Mouse (Mus musculus) lung, adult 2 months (tissue): ENCODE results near the gene Slc27a3. TPM values are rescaled to one million over a fixed set of nuclear protein-coding genes. Genes with fewer than 3 reads are reported as not detected.
"Not testable (repeated sequence)": the region's sequence is repeated elsewhere in the genome, so short reads cannot be mapped to it uniquely, and the experiment has no call there.

Experiments
- DNase-seq: peaks from one replicate; pipeline ENCODE4 v3.0.0; 2022
- H3K4me1 ChIP-seq: fragments of 200-500 bp; 2 replicates; pipeline ENCODE4 v1.6.1; 2011; ENCODE audit warnings: low read length; ENCODE audit not compliant: control insufficient read depth, insufficient read depth
- H3K4me3 ChIP-seq: fragments of 200-500 bp; replicated peaks from 2 replicates; pipeline ENCODE3; 2011; ENCODE audit warnings: low read depth, mild to moderate bottlenecking, control low read depth, low read length; ENCODE audit errors: extremely low read depth
- CTCF ChIP-seq: fragments of 200-500 bp; IDR thresholded peaks from 2 replicates; pipeline ENCODE4 v1.5.1; 2011; ENCODE audit warnings: mild to moderate bottlenecking, low read length, control low read depth; ENCODE audit not compliant: insufficient read depth
- POLR2A ChIP-seq: fragments of 200-500 bp; IDR thresholded peaks from 2 replicates; pipeline ENCODE4 v1.6.1; 2011; ENCODE audit warnings: low read depth, mild to moderate bottlenecking, control low read depth, low read length, borderline replicate concordance; ENCODE audit errors: extremely low read depth
- WGBS: fragments of 180-500 bp; shearing (Covaris S2); methylation state at CpG from one replicate; pipeline ENCODE4 v1.1.7; 2018; 5-methylcytosine and 5-hydroxymethylcytosine counted together
- polyA plus RNA-seq: library from polyadenylated mRNA; depleted of rRNA; stranded (reverse); fragments of >200 nt; gene quantifications from 2 replicates; pipeline ENCODE4 v1.2.3, GENCODE M21; 2012; rRNA removed

Gene Slc27a3
- polyA plus RNA-seq, 1 experiment = 27.5 TPM

- Histone ChIP-seq H3K4me1 (no peaks in the 10 kb centered on the region), H3K4me3 (no peak overlapping the region)
- DNase-seq = no peak
- WGBS = 48% methylated on average over 1 of the region's 1 CpGs
- TF ChIP-seq CTCF = no peak
- no peak for TF ChIP-seq POLR2A
These were observed 30.5 kb downstream of the Slc27a3 start for GRCm38 (mm10) chr3:90359230-90359629.

DNA sequence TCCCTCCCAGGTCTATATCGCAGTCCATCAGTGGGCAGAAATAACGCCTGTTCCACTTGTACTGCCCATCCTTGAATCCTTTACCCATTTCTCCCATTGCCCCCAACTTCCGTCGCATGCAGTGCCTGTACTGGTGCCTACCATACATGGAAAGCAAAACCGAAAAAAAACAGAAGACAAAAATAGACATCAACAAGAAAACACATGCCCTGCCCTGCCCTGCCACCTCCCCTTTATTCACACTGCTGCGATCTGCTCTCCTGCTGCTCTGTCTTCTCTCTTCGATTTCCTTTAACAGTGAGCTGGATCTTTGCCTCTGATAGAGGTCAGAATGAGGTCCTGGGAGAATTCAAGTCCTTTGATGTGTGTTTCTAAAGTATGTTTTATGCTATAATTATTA is 31.8 kb downstream of the Slc27a3 start:
- no peak for TF ChIP-seq POLR2A
- TF ChIP-seq CTCF = no peak
- no peaks in the 10 kb centered on the region for H3K4me1 ChIP-seq
- H3K4me3 ChIP-seq = no peak overlapping the region
- no peak for DNase-seq
- WGBS = 79% methylated on average over 7 of the region's 7 CpGs

GRCm38 (mm10) chr3:90347847-90348246 is 41.9 kb downstream of the Slc27a3 start:
- WGBS = 95% methylated on average over 4 of the region's 4 CpGs
- no peak for TF ChIP-seq POLR2A
- TF ChIP-seq CTCF = no peak
- no peak overlapping the region for H3K4me3 ChIP-seq
- no peaks in the 10 kb centered on the region for H3K4me1 ChIP-seq
- no peak for DNase-seq

GRCm38 (mm10) chr3:90342853-90343252 is 46.9 kb downstream of the Slc27a3 start:
- not testable (repeated sequence) for H3K4me3 ChIP-seq, H3K4me1 ChIP-seq, DNase-seq
- 77% methylated on average over 2 of the region's 2 CpGs for WGBS

DNA sequence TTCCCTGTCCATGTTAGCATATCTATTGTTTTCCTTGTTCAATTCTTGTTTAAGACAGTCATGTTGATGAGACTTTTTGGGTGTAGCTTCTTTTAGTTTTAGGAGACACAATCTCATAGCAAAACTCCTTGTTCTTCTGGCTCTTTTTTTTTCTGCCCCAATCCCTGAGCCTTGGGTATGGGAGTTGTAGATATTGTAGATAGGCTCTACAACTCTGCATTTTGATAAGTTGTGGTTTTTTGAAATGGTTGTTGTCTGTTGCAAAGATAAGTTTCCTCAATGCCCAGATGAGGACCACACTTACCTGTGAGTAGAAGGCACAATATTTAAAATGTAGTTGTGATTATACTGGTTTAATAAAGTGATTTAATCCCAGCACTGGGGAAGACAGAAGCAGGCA is 49.6 kb downstream of the Slc27a3 start:
- no peaks in the 10 kb centered on the region for H3K4me1 ChIP-seq
- no peak overlapping the region for H3K4me3 ChIP-seq
- TF ChIP-seq CTCF = no peak
- no peak for TF ChIP-seq POLR2A
- no peak for DNase-seq

GRCm38 (mm10) chr3:90338190-90338589 is 51.5 kb downstream of the Slc27a3 start:
- WGBS = 62% methylated on average over 3 of the region's 3 CpGs
- Histone ChIP-seq H3K4me3 (no peak overlapping the region), H3K4me1 (no peaks in the 10 kb centered on the region)
- DNase-seq = no peak
- TF ChIP-seq CTCF = no peak
- no peak for TF ChIP-seq POLR2A

DNA sequence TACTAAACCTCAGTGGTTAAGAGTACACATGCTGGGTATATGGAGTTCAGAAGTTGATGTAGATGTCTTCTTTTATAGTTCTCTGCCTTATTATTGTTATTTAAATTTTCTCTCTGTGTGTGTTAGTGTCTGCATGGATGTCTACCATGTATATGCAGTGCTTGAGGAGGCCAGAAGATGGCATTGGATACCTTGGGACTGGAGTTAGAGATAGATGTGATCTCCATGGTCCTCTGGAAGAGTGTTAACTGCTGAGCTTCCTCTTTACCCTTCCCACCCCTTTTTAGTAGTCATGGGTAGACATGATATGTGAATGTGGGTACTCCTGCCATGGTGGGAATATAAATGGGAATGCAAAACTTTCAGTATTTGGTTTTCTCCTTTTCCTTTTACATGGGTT is 54.2 kb downstream of the Slc27a3 start:
- H3K4me3 ChIP-seq = no peak overlapping the region
- H3K4me1 ChIP-seq = peaks cover 3% of the 10 kb centered on the region; the same call in 1 of the 2 replicates
- DNase-seq = no peak
- no peak for TF ChIP-seq CTCF
- no peak for TF ChIP-seq POLR2A

Other genes with a start within 250 kb of the Slc27a3 start
- gene Rps27, start 176.3 kb downstream of the Slc27a3 start, polyA plus RNA-seq = 725 and 918 TPM in 2 replicates
- 5.4 and 5.8 TPM in 2 replicates for gene Rab13, start 176.2 kb downstream of the Slc27a3 start, polyA plus RNA-seq
- 49.4 and 66.3 TPM in 2 replicates for gene Jtb, start 158.3 kb downstream of the Slc27a3 start, polyA plus RNA-seq
- gene Creb3l4, start 146.4 kb downstream of the Slc27a3 start, polyA plus RNA-seq = 2.0 TPM in 2 replicates
- 72.8 and 83.7 TPM in 2 replicates for gene Slc39a1, start 141.8 kb downstream of the Slc27a3 start, polyA plus RNA-seq
- 60.2 and 77.4 TPM in 2 replicates for gene Crtc2, start 135.8 kb downstream of the Slc27a3 start, polyA plus RNA-seq
- gene Dennd4b, start 124.8 kb downstream of the Slc27a3 start, polyA plus RNA-seq = 37.5 and 39.6 TPM in 2 replicates
- 21.5 and 26.0 TPM in 2 replicates for gene Gatad2b, start 96.8 kb downstream of the Slc27a3 start, polyA plus RNA-seq
- 24.6 and 28.4 TPM in 2 replicates for gene Ints3, start 43.7 kb upstream of the Slc27a3 start, polyA plus RNA-seq
- gene Npr1, start 75.9 kb upstream of the Slc27a3 start, polyA plus RNA-seq = 162 and 199 TPM in 2 replicates
- gene Ilf2, start 86.2 kb upstream of the Slc27a3 start, polyA plus RNA-seq = 13.2 and 22.3 TPM in 2 replicates
- gene Snapin, start 101.1 kb upstream of the Slc27a3 start, polyA plus RNA-seq = 29.0 and 47.3 TPM in 2 replicates
- gene Chtop, start 119.6 kb upstream of the Slc27a3 start, polyA plus RNA-seq = 38.6 and 48.4 TPM in 2 replicates
- gene S100a1, start 124.5 kb upstream of the Slc27a3 start, polyA plus RNA-seq = 149 and 169 TPM in 2 replicates
- 81.0 and 103 TPM in 2 replicates for gene S100a13, start 124.5 kb upstream of the Slc27a3 start, polyA plus RNA-seq
- 1.7 and 32.5 TPM in 2 replicates for gene S100a14, start 136.9 kb upstream of the Slc27a3 start, polyA plus RNA-seq
- gene S100a16, start 147.3 kb upstream of the Slc27a3 start, polyA plus RNA-seq = 180 and 274 TPM in 2 replicates
- 1.0 and 2.3 TPM in 2 replicates for gene S100a3, start 170.6 kb upstream of the Slc27a3 start, polyA plus RNA-seq
- not detected in 2 replicates for gene S100a2, start 200.3 kb upstream of the Slc27a3 start, polyA plus RNA-seq
- not detected in 2 replicates for gene Gm42674, start 212.0 kb upstream of the Slc27a3 start, polyA plus RNA-seq
- 28.9 and 51.0 TPM in 2 replicates for gene S100a4, start 213.8 kb upstream of the Slc27a3 start, polyA plus RNA-seq
- not detected in 2 replicates for gene S100a5, start 218.6 kb upstream of the Slc27a3 start, polyA plus RNA-seq
- gene S100a6, start 222.9 kb upstream of the Slc27a3 start, polyA plus RNA-seq = 439 and 454 TPM in 2 replicates